Mouse (Mus musculus) urinary bladder, postnatal 25 days (tissue): ENCODE data around the gene Nostrin.

Experiments
- DNase-seq: peaks from one replicate; pipeline ENCODE4 v3.0.0; 2022; ENCODE audit warnings: low spot score

The Nostrin gene

DNA sequence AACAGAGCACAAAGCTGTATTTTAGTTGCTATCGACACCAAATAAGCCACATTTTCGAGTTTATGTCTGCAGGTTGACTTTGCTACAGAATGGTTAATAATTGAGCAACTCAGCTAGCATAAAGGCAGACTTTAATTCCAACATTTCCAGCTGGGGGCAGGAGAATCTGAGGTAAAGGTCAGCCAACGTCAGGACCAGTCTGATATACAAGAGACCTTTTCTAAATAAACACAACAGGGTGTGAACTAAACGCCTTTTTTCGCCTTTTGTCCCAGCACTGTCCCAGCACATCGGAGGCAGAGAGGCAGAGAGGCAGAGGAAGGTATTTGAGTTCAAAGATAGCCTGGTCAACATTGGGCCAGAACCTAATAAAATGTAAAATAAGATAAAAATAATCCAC, 69.6 kb downstream of the Nostrin start:
- no peak for DNase-seq

DNA sequence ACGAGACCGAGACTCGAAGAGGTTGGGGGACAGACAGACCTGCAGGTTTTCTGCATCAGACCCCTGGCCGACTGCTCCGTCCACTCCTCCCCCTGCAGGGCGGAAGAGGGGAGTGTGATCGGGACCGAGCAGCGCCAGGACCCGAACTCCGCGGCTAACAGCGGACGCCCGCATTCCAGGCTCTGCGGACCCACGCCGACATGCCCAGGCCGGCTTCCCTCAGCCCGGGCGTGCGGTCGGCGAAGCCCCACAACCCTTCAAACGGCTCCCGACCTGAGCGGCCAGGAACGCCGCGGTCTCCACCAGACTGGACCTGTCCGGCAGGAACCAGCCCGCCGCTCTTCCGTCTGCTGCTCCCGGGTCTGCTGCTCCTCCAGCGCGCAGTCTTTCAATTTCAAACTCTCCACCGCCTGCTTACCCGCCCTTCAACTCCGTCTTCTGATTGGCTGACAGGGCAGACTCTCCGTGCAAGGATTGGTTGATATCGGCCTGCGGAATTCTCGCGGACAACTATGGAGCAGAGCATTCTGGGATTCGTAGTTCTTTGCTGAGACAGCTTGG, 70.3 kb downstream of the Nostrin start, which contains the start of gene Spc25:
Gene Spc25, minus strand, starts transcription at position 404 of the 561 bp plus-strand sequence.
- peak; percentile 75 for DNase-seq

DNA sequence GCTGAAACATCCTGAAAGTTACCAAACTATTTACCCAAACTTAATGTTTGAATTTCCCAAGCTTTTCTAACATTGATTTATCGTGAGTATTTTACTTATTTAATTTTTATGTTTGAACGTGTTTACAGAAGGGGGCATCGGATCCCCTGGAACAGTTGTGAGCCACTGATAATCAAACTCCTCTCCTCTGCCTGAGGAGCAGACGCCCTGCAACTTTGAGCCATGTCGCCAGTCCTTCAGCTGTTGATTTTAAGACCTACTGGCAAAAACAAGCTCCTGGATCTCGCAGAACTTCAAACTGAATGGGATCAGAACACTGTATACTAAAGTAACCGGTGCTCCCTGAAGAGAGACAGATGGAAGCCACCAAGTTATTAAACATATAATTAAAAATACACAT, 70.9 kb downstream of the Nostrin start:
- DNase-seq, result no peak

DNA sequence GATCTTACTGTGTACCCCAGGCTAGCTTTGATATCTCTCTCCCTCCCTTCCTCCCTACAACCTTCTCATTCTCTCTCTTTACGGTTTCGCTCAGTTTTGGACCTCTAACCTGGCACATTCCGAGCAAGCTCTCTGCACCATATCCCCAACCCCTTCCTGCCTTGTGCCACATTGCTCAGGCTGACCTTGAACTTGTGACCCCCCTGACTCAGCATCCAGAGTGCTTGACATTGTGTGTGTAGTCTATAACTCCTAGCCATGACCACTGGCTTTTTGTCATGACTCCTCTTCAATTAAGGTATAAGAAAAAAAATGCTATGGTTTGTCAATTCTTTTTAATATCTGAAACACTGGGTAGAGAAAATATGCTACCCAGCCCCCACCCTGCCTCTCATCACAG, 74.1 kb downstream of the Nostrin start:
- DNase-seq, result no peak

DNA sequence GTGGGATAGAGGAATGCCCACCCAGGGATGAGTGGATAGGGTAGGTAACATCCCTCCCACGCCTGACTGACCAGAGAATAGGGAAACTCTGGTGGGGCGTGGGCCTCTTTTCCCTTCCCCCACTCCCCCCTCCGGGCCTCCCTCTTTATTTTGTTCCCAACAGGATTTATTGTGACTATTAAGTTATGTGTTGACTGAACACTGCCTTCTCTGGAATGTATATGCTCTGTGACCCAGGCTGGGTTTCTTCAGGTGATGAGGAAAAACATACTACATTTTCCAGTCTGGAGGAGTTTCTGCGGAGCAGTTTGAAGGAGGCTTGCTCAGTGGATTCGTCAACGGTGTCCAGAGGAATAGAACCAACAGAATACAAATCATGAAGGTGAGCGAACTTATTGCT, 75.2 kb downstream of the Nostrin start, which contains the start of gene G6pc2:
Gene G6pc2, plus strand, starts transcription at position 301 of the 400 bp plus-strand sequence.
- no peak for DNase-seq

DNA sequence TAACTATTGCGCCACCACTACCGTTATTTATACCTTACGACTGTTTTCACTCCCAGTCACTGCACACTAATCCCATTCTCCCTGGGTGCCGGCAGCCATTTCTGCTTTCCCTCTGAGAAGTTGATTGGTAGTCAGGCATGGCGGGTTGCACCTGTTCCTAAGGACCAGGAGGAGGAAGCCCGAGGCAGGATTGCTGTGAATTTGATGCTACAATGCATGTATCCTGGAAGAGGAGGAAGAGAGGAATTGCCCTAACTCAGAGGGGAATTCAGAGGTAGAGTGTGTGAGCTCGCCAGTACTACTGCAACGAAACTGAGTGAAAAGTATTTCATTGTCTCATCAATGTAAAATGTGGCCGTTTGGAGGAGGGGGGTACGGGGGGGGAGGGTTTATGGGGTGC, 77.1 kb downstream of the Nostrin start:
- no peak for DNase-seq

DNA sequence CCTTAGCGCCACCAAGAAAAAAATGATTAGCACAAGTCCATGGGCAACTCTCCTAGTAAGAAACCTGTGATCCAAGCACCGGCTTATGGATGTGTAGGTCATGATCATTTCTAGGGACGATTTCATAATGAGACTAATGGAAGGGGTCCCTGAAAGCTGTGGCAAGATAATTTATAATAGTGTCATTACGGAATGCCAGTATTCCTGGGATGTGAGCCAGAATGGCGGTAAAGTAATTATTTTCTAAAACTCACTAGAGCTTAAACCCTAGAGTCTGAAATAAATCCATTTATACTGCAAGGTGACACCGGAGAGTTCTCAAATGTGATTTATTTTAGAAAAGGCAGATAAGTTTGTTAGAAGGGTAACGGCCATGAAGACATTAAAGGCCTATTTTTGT, 79.6 kb downstream of the Nostrin start:
- DNase-seq, result no peak

DNA sequence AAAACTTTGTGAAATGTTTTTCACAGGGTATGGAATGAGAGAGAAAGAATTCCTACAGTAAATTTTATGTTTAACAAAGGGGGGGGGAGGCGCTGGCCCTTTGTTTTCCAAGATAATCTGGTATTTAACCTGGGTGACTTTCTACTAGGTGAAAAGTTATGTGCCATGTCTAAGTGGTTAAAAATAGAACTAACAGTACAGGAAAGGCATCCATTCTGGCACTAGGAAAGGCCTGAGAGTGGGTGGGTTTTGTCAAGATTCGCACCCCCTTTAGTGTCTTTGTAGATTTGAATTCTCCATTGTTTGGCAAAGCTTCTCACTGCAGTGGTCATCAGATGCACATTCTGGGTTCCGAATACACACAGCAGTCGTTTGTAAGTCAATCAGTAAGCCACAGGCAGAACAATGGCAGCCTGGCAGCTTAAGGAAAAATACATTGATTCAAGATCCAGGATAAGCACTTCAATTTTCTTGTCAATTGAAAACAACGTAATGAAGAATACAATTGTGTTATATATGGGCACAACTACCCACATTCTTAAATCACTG, 86.3 kb downstream of the Nostrin start:
- no peak for DNase-seq

DNA sequence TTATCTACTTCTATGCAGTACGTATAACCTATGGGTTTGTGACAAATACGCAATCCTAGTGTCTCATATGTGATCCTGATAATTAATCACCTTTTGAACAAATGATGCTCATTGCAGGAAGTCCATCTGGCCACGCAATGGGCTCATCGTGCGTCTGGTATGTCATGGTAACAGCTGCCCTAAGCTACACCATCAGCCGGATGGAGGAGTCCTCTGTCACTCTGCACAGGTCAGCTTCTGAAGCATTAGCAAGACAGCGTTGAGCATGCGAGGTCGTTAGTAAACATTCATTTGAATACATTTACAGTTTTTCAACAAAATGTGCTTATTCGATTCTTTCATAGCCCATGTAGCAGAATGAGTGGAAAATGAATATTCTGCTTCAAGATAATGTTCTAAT, 87.2 kb downstream of the Nostrin start:
- DNase-seq, result no peak

DNA sequence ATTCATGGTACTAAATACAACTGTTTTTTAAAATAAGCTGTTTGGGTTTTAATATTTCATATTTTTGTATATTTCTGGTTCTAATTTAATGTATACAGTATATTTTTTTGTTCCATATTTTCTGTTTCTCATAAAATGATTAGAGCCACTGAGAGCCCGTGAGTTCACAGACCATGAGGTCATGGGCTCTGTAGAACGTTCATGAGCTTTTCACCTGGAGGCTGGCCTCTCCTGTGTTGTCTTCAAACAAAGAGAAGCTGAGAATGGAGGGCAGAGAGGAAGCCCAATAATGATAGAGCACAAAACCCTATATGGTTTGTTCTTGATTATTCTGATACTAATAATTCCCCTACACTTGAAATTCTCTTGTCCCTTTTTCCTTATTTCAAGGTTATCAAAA, 89.1 kb downstream of the Nostrin start:
- no peak for DNase-seq

DNA sequence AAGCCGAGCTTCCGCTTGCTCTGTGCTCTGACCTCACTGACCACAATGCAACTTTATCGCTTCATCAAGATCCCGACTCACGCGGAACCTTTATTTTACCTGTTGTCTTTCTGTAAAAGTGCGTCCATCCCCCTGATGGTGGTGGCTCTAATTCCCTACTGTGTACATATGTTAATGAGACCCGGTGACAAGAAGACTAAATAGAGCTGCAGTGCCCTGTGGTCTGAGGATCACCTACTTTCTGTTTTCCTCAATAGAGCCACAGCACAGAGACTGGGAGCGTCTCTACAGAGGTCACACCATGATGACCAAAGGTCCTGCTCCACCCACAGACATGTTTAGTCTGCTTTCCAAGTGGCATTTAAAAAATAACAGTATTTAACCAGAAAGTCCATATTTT, 91.3 kb downstream of the Nostrin start:
- DNase-seq, result no peak

DNA sequence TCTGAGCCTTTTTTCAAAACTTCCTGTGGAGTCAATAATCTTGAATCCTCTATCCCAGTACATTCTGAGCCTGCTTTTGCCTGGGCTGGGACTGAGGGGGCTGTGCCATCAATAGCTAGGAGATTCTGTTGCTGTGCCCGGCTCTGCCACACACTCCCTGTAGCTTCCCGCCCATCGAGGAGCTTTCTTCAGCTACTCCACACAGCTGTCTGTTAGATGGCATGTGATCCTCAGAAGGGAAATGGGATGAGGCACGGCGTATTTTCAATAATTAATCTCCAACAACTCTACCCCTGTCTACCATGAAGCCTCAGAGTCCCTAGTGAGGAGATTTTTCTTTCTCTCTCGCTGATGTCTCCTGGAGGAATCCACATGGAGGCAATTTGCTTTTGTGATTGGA, 93.0 kb downstream of the Nostrin start:
- no peak for DNase-seq

DNA sequence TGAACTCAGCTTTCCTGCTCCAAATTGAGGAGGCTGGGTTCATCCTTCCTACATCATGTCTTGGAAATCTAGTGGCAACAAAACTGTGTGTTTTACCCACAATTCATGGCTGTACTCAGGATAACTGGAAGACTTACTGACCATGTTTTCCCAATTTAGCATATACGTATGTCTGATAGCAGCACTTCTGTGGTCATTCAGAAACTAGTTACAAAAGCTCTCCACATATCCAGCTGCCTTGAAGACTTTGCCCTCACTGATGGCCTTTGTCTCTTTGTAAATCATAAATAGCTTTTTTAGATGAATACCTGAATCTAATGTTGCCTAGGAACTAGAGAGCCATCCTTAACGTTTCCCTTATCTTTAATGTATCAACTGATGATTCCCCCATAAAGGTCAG, 94.5 kb downstream of the Nostrin start:
- DNase-seq, result no peak

DNA sequence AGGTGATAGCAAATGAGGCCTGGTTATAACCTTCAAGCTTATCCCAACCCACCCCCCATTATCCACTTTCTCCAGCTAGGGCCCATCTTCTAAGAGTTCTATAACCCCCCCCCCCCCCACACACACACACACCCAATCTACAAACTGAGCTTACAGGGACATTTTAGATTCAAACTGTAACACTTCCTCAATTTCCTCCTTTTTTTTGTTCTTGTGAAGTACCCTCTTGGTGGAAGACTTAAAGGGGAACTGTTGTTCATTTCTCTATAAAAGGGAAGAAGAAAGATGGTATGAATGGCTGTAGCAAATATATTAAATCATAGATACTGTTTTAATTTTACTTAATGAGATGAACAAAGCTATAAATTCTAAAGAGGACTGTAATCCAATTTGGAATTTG, 96.5 kb downstream of the Nostrin start:
- no peak for DNase-seq

DNA sequence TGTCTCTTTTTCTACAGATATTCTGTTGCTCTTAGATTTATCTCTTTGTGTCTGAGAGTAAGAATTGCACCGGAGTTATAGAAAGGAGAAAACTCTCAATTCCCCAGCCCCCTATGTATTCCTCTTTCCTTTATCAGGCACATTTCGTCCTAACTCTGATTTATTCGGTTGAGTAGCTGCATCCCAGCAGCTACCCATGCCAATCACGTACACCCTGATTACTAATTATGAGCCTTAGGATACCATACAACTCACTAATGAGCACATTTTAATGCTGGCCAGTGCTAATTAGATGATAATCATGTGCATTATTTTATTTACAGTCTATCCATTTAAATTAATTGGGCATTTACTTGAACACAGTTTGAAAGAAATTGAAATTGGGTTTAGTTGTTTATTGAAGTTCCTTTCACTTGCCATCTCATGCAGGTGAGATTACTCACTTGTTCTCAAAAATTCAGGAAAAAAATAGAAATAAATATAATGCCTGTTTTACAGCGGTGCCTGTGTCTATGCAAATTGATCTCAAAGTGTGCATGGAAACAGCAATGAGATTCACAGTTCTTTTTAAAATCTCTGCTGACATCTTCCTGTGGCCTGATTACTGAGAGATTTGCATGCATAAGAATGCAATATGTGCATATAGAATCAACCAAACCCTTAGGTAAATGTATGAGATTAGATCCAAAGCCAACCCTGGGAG, 99.5 kb downstream of the Nostrin start:
- DNase-seq, result no peak
